Mouse (Mus musculus): ENCODE results near the gene Mcrip1. TPM values are rescaled to one million over a fixed set of nuclear protein-coding genes. Genes with fewer than 3 reads are reported as not detected.

Mcrip1 gene
- polyA plus RNA-seq, 1 experiment from 2014 or later = 226 TPM

DNA sequence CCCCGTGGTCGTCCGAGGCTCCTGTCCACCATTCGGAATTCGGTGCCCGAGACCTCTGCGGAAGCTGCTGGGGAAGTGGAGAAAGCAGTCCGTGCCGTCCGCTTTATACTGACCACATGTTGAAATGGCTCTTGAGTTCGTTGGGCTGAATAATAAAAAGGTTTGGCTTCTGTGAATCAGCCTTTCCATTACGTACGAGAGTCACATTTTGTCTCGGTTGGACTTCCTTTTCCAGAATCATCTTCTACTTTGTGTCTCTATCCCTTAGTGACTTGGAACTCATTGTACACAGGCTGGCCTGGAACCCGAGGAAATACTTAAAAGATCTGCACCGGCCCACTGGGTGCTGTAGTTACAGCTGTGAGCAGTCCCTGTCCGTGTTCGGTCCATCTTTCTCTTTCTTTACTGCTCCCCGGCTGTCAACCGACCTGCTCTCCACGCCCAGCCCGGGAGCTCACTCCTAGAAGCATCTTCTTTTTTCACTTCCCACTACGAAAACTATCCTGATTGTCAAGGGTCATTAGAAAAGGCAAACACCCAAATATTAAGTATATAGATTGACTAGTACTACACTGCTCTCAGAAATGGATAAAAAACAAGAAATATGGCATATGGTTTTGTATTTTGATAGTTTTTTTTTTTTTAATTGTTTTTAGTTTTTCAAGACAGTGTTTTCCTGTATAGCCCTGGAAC, 24.2 kb upstream of the Mcrip1 start:
- TF ChIP-seq CTCF (IDR thresholded peaks at IDR 0.05; ENCODE audit: low read depth) = no peak
- H3K27ac ChIP-seq (ENCODE audit: low read depth) = peak overlapping the region; percentile 96
- peak overlapping the region; percentile 97 for H3K4me3 ChIP-seq (ENCODE audit: low read depth, low read length)
- no peaks in the 10 kb centered on the region for H3K9me3 ChIP-seq (ENCODE audit: low read depth, low read length)
- DNase-seq (no peak), ATAC-seq (ENCODE audit: insufficient read depth) (no peak)
- WGBS = under 1% methylated on average over 23 of the region's 23 CpGs
- H3K27me3 ChIP-seq (ENCODE audit: insufficient read depth, low read length) = no peaks in the 10 kb centered on the region
- H3K4me1 ChIP-seq (ENCODE audit: insufficient read depth) = 0 out of 2 replicates have a peak, but pooled peaks cover 11% of the 10 kb centered on the region
- peak overlapping the region; percentile 90 for H3K4me2 ChIP-seq
- H3K9ac ChIP-seq = peak overlapping the region; percentile 95
- peaks cover 46% of the 10 kb centered on the region for H3K36me3 ChIP-seq (ENCODE audit: insufficient read depth)

DNA sequence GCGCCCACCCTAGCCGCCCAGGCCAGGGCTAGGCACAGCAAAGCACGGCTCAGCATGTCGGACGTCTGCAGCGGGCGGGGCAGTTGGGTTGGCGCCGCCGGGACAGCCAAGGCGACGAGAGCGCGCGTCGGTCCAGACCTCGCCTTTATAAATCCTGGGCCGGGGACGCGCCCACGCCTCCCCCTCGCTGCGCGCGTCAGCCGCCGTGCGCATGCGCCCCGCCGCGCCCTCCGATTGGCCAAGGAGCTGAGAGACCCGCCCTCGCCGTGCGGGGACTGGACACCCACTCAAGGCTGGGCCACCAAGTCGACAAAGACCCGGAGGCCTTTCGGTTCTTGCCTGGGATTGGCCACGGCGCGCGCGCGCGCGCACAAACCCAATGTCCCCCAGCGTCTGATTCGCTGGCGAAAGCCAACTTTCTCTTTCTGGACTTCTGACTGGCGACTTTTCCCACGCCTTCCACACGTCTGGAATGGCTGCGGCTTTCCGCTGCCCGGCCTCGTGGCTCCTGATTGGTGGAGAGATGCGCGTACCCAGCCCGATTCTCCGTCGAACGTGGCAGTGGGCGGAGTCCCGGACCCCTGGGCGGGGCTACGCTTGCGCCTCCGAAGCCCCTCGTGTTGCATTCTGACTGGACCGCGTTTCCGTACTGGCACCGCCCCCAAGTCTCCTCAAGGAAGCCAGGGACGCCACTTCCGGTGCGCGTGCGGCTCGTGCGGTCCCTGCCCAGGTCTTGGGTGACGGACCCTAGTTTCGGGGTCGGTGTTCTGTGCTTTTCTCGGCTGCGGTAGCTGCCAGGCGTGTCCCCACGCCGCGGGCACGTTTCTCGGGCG, 23.4 kb upstream of the Mcrip1 start, which contains the start of gene P4hb:
TSS of gene P4hb (minus strand) at position 502 of the 833 bp plus-strand sequence.
- ATAC-seq (ENCODE audit: insufficient read depth) (peak; percentile 96), DNase-seq (peak; percentile 100)
- Histone ChIP-seq H3K4me1 (ENCODE audit: insufficient read depth) (0 out of 2 replicates have a peak, but pooled peaks cover 11% of the 10 kb centered on the region), H3K4me3 (ENCODE audit: low read depth, low read length) (peak within 1 kb of the TSS; percentile 97), H3K9ac (peak within 1 kb of the TSS; percentile 95), H3K27ac (ENCODE audit: low read depth) (peak within 1 kb of the TSS; percentile 96), H3K4me2 (peak within 1 kb of the TSS; percentile 90), H3K9me3 (ENCODE audit: low read depth, low read length) (no peaks in the 10 kb centered on the region), H3K36me3 (ENCODE audit: insufficient read depth) (peaks cover 46% of the 10 kb centered on the region), H3K27me3 (ENCODE audit: insufficient read depth, low read length) (no peaks in the 10 kb centered on the region)
- under 1% methylated on average over 93 of the region's 94 CpGs for WGBS
- TF ChIP-seq CTCF (IDR thresholded peaks at IDR 0.05; ENCODE audit: low read depth) = no peak

- DNase-seq (no peak), ATAC-seq (ENCODE audit: insufficient read depth) (peak; percentile 47)
- Histone ChIP-seq H3K36me3 (ENCODE audit: insufficient read depth) (peaks cover 46% of the 10 kb centered on the region), H3K4me1 (ENCODE audit: insufficient read depth) (0 out of 2 replicates have a peak, but pooled peaks cover 11% of the 10 kb centered on the region), H3K4me2 (peak overlapping the region; percentile 90), H3K4me3 (ENCODE audit: low read depth, low read length) (peak overlapping the region; percentile 97), H3K9me3 (ENCODE audit: low read depth, low read length) (no peaks in the 10 kb centered on the region), H3K27ac (ENCODE audit: low read depth) (peak overlapping the region; percentile 96), H3K27me3 (ENCODE audit: insufficient read depth, low read length) (no peaks in the 10 kb centered on the region), H3K9ac (peak overlapping the region; percentile 95)
- under 1% methylated on average over 23 of the region's 24 CpGs for WGBS
- no peak for TF ChIP-seq CTCF (IDR thresholded peaks at IDR 0.05; ENCODE audit: low read depth)
Observed at GRCm38 (mm10) chr11:120572417-120572751, 22.9 kb upstream of the Mcrip1 start.

DNA sequence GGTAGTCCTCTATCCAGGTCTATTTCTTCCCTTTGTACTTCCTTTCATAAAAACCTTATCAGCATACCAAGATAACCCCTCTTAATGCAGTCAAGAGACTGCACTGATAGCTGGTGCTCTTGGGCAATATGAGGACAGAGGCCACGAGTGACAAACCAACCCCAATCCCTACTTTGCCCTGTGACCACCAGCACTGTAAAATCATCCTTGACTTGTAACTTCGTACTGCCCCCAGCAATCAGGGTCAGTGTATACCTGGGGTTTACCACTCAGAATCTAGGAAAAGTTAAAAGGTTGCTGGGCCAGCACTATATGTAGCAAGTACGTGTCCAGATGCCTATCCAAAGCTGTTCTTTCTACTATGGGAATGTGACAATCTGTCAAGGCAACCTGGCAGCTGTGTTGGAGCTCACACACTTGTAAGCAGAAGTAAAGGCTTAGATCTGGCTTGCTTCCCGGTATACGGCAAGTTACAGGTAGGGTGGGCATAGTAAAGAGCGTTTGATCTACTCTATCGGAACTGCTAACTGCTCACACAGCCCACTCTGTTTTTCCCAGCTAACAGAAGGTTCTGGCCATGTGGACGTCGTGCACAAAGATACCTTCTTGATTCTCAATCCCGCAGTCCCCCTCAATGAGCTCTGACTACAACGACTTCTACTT, 22.4 kb upstream of the Mcrip1 start:
- no peaks in the 10 kb centered on the region for H3K27me3 ChIP-seq (ENCODE audit: insufficient read depth, low read length)
- peak overlapping the region; percentile 96 for H3K27ac ChIP-seq (ENCODE audit: low read depth)
- H3K4me1 ChIP-seq (ENCODE audit: insufficient read depth) = 0 out of 2 replicates have a peak, but pooled peaks cover 11% of the 10 kb centered on the region
- ATAC-seq (ENCODE audit: insufficient read depth) (no peak), DNase-seq (no peak)
- WGBS = 8% methylated on average over 11 of the region's 11 CpGs
- H3K9me3 ChIP-seq (ENCODE audit: low read depth, low read length) = no peaks in the 10 kb centered on the region
- peak overlapping the region; percentile 97 for H3K4me3 ChIP-seq (ENCODE audit: low read depth, low read length)
- no peak for TF ChIP-seq CTCF (IDR thresholded peaks at IDR 0.05; ENCODE audit: low read depth)
- peaks cover 46% of the 10 kb centered on the region for H3K36me3 ChIP-seq (ENCODE audit: insufficient read depth)
- H3K9ac ChIP-seq = peak overlapping the region; percentile 95
- peak overlapping the region; percentile 90 for H3K4me2 ChIP-seq

DNA sequence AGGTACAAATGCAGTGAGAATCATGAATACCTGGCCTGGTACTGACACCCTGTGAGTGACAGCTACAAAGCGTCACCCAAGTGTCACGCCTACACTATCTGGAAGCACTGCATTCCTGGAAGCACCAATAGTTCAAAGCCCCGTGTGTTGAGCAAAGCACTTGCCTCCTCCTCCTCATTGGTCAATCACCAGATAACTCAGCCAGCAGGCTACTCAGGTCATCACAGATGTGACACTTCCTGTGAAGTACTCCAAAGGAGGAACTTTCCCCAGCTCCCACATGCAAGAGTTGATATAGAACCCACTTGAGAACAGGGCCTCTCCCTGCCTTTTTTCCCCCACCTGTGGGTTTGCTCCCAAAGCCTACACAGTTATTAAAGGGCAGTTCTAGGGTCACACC, 21.6 kb upstream of the Mcrip1 start:
- H3K4me1 ChIP-seq (ENCODE audit: insufficient read depth) = 0 out of 2 replicates have a peak, but pooled peaks cover 11% of the 10 kb centered on the region
- H3K9me3 ChIP-seq (ENCODE audit: low read depth, low read length) = no peaks in the 10 kb centered on the region
- DNase-seq = no peak
- H3K27me3 ChIP-seq (ENCODE audit: insufficient read depth, low read length) = no peaks in the 10 kb centered on the region
- ATAC-seq (ENCODE audit: insufficient read depth) = no peak
- peak overlapping the region; percentile 90 for H3K4me2 ChIP-seq
- H3K9ac ChIP-seq = peak overlapping the region; percentile 95
- no peak overlapping the region for H3K27ac ChIP-seq (ENCODE audit: low read depth)
- peaks cover 51% of the 10 kb centered on the region for H3K36me3 ChIP-seq (ENCODE audit: insufficient read depth)
- peak overlapping the region; percentile 97 for H3K4me3 ChIP-seq (ENCODE audit: low read depth, low read length)
- WGBS = 65% methylated on average over 3 of the region's 3 CpGs
- no peak for TF ChIP-seq CTCF (IDR thresholded peaks at IDR 0.05; ENCODE audit: low read depth)

- no peak overlapping the region for H3K27ac ChIP-seq (ENCODE audit: low read depth)
- H3K9me3 ChIP-seq (ENCODE audit: low read depth, low read length) = no peaks in the 10 kb centered on the region
- no peak overlapping the region for H3K4me3 ChIP-seq (ENCODE audit: low read depth, low read length)
- H3K4me2 ChIP-seq = no peak overlapping the region
- H3K27me3 ChIP-seq (ENCODE audit: insufficient read depth, low read length) = no peaks in the 10 kb centered on the region
- H3K36me3 ChIP-seq (ENCODE audit: insufficient read depth) = peaks cover 79% of the 10 kb centered on the region
- H3K4me1 ChIP-seq (ENCODE audit: insufficient read depth) = 0 out of 2 replicates have a peak, but pooled peaks cover 8% of the 10 kb centered on the region
- no peak for DNase-seq
- WGBS = 89% methylated on average over 6 of the region's 6 CpGs
- no peak for TF ChIP-seq CTCF (IDR thresholded peaks at IDR 0.05; ENCODE audit: low read depth)
- peak overlapping the region; percentile 32; the same call in 1 of the 2 replicates for H3K9ac ChIP-seq
- ATAC-seq (ENCODE audit: insufficient read depth) = no peak
Observed at GRCm38 (mm10) chr11:120568324-120568723, 18.8 kb upstream of the Mcrip1 start.
